Mouse (Mus musculus): ENCODE results near the gene Gid8. TPM values are rescaled to one million over a fixed set of nuclear protein-coding genes. Genes with fewer than 3 reads are reported as not detected.

Gene Gid8
- total RNA-seq (2021), result 10 to 100 TPM; 59.4 to 60.5 TPM

- DNase-seq, result peak; percentile 96 to 97
- intact Hi-C loops (cut with DNase I), result loop anchor here (2.0 to 10.0 kb wide), 3 partner anchors 17 to 435 kb away; partner anchors contain the start of gene Cables2
Measured at GRCm38 (mm10) chr2:180709923-180710272, at the start of gene Gid8, which contains the start of gene Dido1. Gene Gid8 (plus strand): TSS chr2:180710117. Gene Dido1 (minus strand): TSS chr2:180709999.

- no peak for DNase-seq
- intact Hi-C loops (cut with DNase I), result no loop called here
Measured at GRCm38 (mm10) chr2:180660521-180660920, 49.4 kb upstream of the Gid8 start.

- intact Hi-C loops (cut with DNase I), result no loop called here
- no peak for DNase-seq
Measured at GRCm38 (mm10) chr2:180662008-180662407, 47.9 kb upstream of the Gid8 start.

- no peak for DNase-seq
- intact Hi-C loops (cut with DNase I), result no loop called here
Measured at GRCm38 (mm10) chr2:180676706-180677105, 33.2 kb upstream of the Gid8 start.

DNA sequence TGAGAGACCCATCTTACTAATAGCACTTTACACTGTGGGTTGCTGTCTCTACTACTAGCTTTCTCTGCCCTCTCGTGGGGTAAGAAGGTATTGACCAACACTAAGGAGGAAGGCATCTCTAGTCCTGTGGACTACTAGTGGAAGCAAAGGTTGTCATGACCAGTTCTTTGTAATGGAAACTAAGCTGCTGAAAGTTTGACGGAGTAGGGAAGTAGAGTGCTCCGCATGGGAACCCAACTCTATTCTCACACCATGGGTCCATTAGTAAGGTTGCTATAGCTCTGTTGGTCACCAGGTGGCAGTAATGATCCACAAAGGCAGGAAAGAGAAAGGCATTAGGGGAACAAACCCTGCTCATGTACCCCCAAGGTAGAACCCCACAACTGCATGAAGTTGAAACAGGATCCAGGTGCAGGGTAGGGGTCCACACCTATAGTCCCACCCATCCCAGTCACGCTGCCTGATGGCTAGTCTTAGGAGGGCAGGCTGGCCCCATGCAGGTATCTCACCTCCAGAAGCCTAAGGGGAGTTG, 31.2 kb upstream of the Gid8 start:
- intact Hi-C loops (cut with DNase I), result loop anchor here (1.0 to 2.0 kb wide), 2 partner anchors 32 to 67 kb away; partner anchors contain the start of gene Gid8
- peak; percentile 72 to 75 for DNase-seq

- intact Hi-C loops (cut with DNase I), result no loop called here
- no peak for DNase-seq
Measured at GRCm38 (mm10) chr2:180681225-180681624, 28.7 kb upstream of the Gid8 start.

DNA sequence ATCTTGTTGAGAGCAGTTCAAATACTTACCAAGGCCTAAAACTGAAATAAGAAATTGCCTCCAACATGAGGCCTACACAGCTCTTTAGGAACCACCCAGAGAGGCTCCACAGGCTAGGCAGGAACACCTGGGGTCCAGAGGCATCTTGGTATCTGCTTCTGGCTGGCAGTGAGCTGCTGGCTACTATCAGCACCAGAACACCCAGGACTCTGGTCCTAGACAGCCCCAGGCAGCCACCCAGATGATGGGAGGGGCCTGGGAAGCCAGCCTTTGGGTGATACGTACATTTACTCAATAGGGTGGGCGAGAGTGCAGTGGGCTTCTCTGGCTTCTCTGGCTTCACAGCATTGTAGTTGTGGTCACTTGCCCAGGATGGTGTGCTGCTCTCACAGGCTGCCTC, 26.4 kb upstream of the Gid8 start:
- intact Hi-C loops (cut with DNase I), result no loop called here
- no peak for DNase-seq

- intact Hi-C loops (cut with DNase I), result no loop called here
- no peak for DNase-seq
Measured at GRCm38 (mm10) chr2:180684031-180684430, 25.9 kb upstream of the Gid8 start.

DNA sequence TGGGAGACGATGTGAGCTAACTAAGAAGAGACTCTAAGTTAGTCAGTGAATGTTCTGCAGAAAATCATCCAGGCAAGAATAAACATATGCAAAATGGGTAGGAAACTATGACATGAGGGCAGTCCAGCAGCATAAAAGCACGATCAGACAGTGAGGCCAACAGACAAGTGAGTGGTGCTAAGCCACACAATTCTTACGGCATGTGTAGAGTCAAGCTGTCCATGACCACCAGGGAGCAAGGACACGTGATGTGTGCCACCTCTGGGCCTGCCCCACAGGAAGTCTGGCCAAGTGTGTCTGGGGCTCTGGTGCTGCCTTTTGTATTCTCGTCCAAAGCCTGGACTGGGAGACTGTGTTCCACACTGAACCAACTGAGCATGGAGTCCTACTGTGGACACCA, 20.1 kb upstream of the Gid8 start:
- no peak for DNase-seq
- intact Hi-C loops (cut with DNase I), result no loop called here

GRCm38 (mm10) chr2:180692630-180693029, 17.3 kb upstream of the Gid8 start:
- intact Hi-C loops (cut with DNase I), result loop anchor here (2.0 kb wide), 1 partner anchor 16 kb away; the partner anchor contains the start of gene Dido1
- peak; percentile 28 to 47 for DNase-seq

DNA sequence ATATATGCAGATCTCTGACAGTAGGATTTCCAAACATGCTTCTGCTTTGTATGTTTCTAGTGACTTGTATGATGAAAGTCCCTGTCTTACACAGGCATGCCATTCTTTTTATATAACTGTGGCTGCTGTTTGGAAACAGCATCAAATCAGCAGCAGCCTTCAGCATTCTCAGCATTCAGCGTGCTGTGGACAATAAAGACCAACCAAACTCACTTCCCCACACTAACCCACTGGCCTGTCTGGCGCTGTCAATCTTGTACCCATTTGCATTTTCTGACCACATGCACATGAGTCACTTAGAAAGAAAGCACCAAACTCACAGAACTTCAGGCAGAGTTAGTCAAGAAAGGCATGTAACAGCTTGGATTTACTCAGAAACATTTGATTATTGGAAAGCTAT, 14.7 kb upstream of the Gid8 start:
- DNase-seq, result no peak
- intact Hi-C loops (cut with DNase I), result no loop called here

DNA sequence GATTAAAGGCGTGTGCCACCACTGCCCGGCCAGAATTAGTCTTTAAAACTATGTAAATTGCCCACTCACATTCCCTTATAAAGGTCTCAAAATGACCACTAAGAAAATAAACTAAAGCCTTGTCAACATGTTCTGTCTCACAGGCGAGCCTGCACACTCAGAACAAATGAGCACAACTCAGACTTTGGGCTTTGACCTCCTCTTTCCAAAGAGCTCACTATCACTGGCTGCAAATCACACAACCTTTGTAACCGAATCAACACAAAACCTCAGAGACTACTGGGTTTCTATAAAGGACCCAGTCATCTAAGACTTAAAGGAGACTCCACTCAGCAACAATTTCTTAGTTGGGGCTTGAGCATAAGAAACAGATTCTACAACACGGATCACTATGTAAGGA, 9.5 kb upstream of the Gid8 start:
- intact Hi-C loops (cut with DNase I), result loop anchor here (10.0 kb wide), 1 partner anchor 426 kb away; the partner anchor contains the start of gene Cables2
- no peak for DNase-seq

- intact Hi-C loops (cut with DNase I), result loop anchor here (10.0 kb wide), 1 partner anchor 426 kb away; the partner anchor contains the start of gene Cables2
- DNase-seq, result no peak
Measured at GRCm38 (mm10) chr2:180701053-180701766, 8.7 kb upstream of the Gid8 start.

DNA sequence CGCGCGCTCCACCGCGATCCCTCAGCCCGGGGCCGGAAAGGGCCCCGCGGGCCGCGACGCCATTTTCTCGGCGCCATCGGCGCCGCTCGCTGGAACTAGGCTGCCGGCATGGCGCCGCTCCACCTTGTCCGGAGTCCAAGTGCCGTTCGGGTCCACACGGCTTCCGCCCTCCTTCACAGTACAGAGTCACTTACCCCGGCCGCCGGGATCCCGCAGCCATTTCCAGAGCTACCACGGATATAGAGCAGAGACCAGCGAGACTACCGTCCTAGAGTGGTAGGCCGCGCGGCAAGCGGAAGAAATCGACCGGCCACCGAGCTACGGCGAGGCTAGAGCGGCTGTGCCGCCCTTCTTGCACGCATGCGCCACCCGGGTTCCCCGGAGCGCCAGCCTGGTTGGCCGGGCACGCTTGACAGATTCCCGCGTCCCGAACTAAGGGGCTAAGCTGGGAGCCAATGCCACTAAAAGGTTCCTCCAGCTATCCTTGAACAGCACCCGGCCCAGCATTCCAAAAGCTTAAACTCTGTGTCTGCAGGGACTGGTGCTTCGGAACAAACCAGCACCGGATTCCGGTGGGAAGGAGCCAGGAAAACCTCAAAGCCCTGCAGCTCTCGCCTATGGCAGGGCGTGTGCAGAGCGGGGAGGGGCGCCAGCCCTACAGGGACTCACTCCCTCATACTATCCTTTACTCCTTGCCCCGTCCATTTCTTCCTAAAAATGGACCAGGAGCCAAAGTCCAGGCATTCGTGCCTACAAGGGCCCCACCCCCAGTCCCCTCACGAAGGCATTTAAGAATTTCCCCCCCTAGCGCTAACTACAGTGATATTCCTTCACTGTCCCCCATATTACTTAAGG, 7.9 kb upstream of the Gid8 start:
- DNase-seq, result peak; percentile 89 to 94
- intact Hi-C loops (cut with DNase I), result loop anchor here (10.0 kb wide), 1 partner anchor 427 kb away; the partner anchor contains the start of gene Cables2

- intact Hi-C loops (cut with DNase I), result loop anchor here (10.0 kb wide), 1 partner anchor 428 kb away; the partner anchor contains the start of gene Cables2
- no peak for DNase-seq
Measured at GRCm38 (mm10) chr2:180702701-180703149, 7.2 kb upstream of the Gid8 start.

GRCm38 (mm10) chr2:180703175-180703574, 6.7 kb upstream of the Gid8 start:
- no peak for DNase-seq
- intact Hi-C loops (cut with DNase I), result loop anchor here (10.0 kb wide), 1 partner anchor 428 kb away; the partner anchor contains the start of gene Cables2

DNA sequence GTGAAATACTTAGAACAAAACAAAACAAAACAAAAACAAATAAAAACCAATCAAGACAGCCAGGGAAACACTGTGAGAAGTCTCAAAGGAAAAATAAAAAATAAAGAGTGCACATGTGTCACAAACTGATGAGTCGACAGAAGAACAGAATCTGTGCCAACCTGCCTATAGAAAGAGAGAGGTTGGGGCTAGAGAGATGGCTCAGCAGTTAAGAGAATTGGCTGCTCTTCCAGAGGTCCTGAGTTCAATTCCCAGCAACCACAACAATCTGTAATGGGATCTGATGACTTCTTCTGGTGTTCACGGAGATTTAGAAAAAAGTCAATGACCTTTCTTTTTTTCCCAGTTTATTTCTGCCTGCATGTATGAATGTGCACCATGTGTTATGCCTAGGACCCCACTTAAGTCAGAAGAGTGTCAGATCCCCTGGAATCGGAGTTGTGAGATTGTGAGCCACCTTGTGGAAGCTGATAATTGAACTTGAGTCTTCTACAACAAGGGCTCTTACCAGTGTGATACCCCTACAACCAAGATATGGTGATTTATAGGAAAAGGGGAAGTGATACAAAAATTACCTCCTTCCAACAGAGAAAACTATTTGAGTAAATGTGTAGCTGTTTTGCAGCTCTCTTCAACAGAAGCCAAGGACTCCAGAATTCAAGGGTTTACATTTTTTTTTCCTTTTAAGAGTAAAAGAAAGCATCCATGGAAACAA, 6.1 kb upstream of the Gid8 start:
- intact Hi-C loops (cut with DNase I), result loop anchor here (10.0 kb wide), 1 partner anchor 429 kb away; the partner anchor contains the start of gene Cables2
- DNase-seq, result no peak

DNA sequence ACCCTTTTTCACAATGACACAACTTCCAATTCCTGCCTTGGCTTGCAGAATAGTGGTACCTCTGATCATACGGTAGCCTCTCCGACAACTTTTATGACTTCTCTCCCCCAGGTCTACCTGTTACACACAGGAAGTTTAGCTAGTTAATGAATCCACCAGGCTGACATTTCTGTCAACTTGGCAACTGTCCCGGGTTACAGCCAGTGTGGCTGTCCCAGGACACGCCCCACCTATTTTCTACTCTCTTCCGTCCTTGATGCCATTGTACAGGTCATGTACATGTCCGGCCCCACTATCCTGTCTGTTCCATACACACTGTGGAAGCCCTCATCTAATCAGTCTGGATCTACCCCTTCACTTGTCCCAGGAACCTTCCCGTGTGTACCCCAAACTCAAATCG, 5.3 kb upstream of the Gid8 start:
- intact Hi-C loops (cut with DNase I), result loop anchor here (10.0 kb wide), 1 partner anchor 430 kb away; the partner anchor contains the start of gene Cables2
- DNase-seq, result peak; percentile 61 to 69

DNA sequence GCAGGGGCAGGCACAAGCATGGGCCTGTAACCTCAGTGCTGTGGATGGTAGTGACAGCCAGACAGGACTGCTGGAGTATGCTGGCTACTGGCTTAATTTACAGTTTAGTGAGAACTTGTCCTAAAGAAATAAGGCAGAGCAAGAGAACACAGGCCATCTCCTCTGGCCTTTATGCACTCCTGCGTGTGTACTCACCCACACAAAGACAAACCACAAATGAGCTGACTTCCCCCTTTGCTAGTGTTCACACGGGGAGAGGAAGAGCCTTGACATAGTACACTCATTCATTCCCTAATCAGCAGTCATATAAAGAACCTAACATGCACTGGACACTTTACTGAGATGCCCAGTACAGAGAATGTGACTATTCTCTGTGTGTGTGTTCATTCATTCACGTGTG, 4.9 kb upstream of the Gid8 start:
- intact Hi-C loops (cut with DNase I), result loop anchor here (10.0 kb wide), 1 partner anchor 430 kb away; the partner anchor contains the start of gene Cables2
- no peak for DNase-seq

DNA sequence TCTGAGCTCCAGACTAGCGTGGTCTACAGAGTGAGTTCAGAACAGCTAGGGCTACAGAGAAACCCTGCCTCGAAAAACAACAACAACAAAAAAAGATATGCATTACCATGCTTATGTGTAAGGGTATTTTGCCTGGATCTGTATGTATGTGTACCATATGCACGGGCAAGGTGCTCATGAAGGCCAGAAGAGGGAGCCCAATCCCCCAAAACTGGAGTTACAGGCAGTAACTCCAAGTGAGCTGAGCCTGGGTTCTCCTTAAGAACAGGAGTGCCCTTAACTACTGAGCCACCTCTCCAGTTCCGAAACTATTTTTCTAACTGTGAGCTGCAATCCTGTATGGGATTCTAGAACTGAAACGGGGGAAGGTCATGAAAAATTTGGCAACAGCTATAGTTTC, 3.9 kb upstream of the Gid8 start:
- intact Hi-C loops (cut with DNase I), result loop anchor here (10.0 kb wide), 1 partner anchor 431 kb away; the partner anchor contains the start of gene Cables2
- no peak for DNase-seq
